Mouse (Mus musculus) spleen, adult 2 months (tissue): ENCODE data around the gene Jsrp1.

ENCODE experiments used
- CTCF ChIP-seq: fragments of 200-500 bp; IDR thresholded peaks from 2 replicates; pipeline ENCODE4 v1.5.1; 2011; ENCODE audit warnings: mild to moderate bottlenecking, inconsistent platforms; ENCODE audit not compliant: insufficient read depth, insufficient read length, insufficient replicate concordance; ENCODE audit errors: extremely low read depth
- POLR2A ChIP-seq: fragments of 200-500 bp; IDR thresholded peaks from 2 replicates; pipeline ENCODE4 v1.6.1; 2011; ENCODE audit warnings: low read depth, low read length, inconsistent platforms

DNA sequence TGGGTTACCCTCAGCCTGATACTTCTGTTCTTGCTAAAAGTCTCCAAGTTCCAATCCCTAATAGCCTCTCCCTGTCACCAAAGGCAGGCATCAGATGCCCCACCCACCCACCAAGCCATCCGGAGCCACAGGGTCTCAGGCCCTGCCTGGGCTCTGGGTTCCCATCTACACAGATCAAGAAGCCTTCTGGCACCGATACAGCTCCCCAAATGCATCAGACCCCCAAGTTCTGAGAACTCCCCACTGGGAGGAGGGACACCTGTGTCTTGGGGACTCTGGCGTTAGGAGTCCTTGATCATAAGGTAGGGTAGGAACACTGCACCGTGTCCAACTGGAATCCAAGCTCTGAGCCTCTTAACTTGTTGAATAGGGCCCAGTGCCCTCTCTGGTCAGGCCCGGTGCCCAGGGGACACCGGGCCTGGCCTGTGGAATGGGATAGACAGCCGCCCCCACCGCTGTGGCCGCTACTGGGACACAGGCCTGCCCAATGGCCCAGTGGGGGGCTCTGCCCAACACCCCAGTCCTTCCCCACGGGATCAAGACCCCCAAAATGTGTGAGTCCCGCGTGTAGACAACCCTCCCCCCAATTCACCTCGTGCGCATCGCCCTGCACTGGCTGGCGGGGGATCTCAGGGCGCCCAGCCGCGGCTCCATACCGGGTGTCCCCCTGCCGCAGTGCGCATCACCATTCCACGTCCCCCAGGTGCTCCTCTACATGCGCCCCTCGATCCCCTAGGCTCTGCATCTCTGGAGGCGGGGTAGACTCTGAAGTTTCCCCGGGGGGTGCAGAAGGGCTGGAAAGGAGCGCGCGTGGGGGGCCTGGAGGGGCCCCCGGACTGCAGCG lies 30.0 kb upstream of the Jsrp1 start:
- TF ChIP-seq CTCF: no peak
- TF ChIP-seq POLR2A: no peak
